ENCODE assay signal across 9 mouse cellular contexts in genomic region chr17:7009440-7009839, GRCm38 (mm10). TPM values are rescaled to one million over a fixed set of nuclear protein-coding genes. Genes with fewer than 3 reads are reported as not detected.
DNase-seq lines count a peak whose midpoint lies in the region; ATAC-seq and TF ChIP-seq lines count a peak whose summit lies in the region.
"Not testable (repeated sequence)": the region's sequence is repeated elsewhere in the genome, so short reads cannot be mapped to it uniquely, and the experiment has no call there.
"Had no signal": no experiment of that assay in that cellular context is flagged by ENCODE, and none has a peak within 500 bp of the region (broad histone marks: within the 10 kb centered on the region; RNA-seq: fewer than 3 reads in every experiment).

No protein-coding gene starts in this region.

- H3K4me1 ChIP-seq in limb, embryonic 13.5 days; limb, embryonic 14.5 days (ENCODE audit: control insufficient read depth, insufficient read depth, low read length); limb, embryonic 15.5 days: not testable (repeated sequence)

- TF ChIP-seq POLR2A in limb, embryonic 14.5 days (IDR thresholded peaks at IDR 0.05; ENCODE audit: borderline replicate concordance, extremely low read depth, insufficient read depth, insufficient read length): not testable (repeated sequence)

- H3K4me2 ChIP-seq in limb, embryonic 13.5 days (replicated peaks); limb, embryonic 14.5 days (replicated peaks; ENCODE audit: low read depth, low read length, severe bottlenecking); limb, embryonic 15.5 days: not testable (repeated sequence)

- WGBS in limb, embryonic 13.5 days: no CpG with 5 or more reads among the region's 7 CpGs
- WGBS in limb, embryonic 14.5 days: no CpG with 5 or more reads among the region's 7 CpGs
- no CpG with 5 or more reads among the region's 7 CpGs for WGBS in limb, embryonic 15.5 days

- peak; percentile 66; the same call in 1 of the 2 replicates for ATAC-seq in limb, embryonic 13.5 days (ENCODE audit: low FRiP score, low read depth)
- peak; percentile 81 for ATAC-seq in limb, embryonic 14.5 days (ENCODE audit: low FRiP score, low read depth)
- ATAC-seq in limb, embryonic 15.5 days (ENCODE audit: insufficient number of reproducible peaks, low FRiP score, low TSS enrichment, low read depth): peak; percentile 55; the same call in 1 of the 2 replicates

- H3K9ac ChIP-seq in limb, embryonic 13.5 days; limb, embryonic 14.5 days (ENCODE audit: low read depth, low read length, severe bottlenecking); limb, embryonic 15.5 days: not testable (repeated sequence)

- not testable (repeated sequence) for H3K27ac ChIP-seq in limb, embryonic 13.5 days; limb, embryonic 14.5 days (replicated peaks; ENCODE audit: low read depth, low read length); limb, embryonic 15.5 days

- H3K9me3 ChIP-seq in limb, embryonic 13.5 days; limb, embryonic 14.5 days (ENCODE audit: control insufficient read depth, low read length); limb, embryonic 15.5 days: not testable (repeated sequence)

- not testable (repeated sequence) for DNase-seq in limb, embryonic 14.5 days (ENCODE audit: low spot score)

- not testable (repeated sequence) for H3K4me3 ChIP-seq in limb, embryonic 13.5 days; limb, embryonic 14.5 days (replicated peaks; ENCODE audit: low read length); limb, embryonic 15.5 days

- not testable (repeated sequence) for H3K27me3 ChIP-seq in limb, embryonic 13.5 days; limb, embryonic 14.5 days (ENCODE audit: control insufficient read depth, insufficient read depth, low read length); limb, embryonic 15.5 days

- not testable (repeated sequence) for H3K36me3 ChIP-seq in limb, embryonic 13.5 days; limb, embryonic 14.5 days (ENCODE audit: control insufficient read depth, insufficient read depth, low read length); limb, embryonic 15.5 days

RNA-seq across cellular contexts. Expression of gene Gm1604a, which starts 15.9 kb away (rescaled TPM):
- not detected in 2 replicates for polyA plus RNA-seq in limb, embryonic 13.5 days (2015; fragmentation: Nextera tagmentation; extraction: Ambion mirVana)
- polyA plus RNA-seq in limb, embryonic 14.5 days (2012; rRNA removed): not detected in 2 replicates
- polyA plus RNA-seq in limb, embryonic 14.5 days (2014; fragmentation: Nextera tagmentation; extraction: Ambion mirVana): not detected in 2 replicates
- not detected in 2 replicates for polyA plus RNA-seq in limb, embryonic 15.5 days (2015; fragmentation: Nextera tagmentation; extraction: Ambion mirVana)
- polyA plus RNA-seq: activated CD4-positive, CD25-positive, alpha-beta regulatory T cell, adult 4 months; brain, embryonic 14.5 days; C2C12; CD4-positive, CD25-positive, alpha-beta regulatory T cell, adult 4 months; G1E; Patski had no signal

RNA-seq across cellular contexts. Expression of gene Gm49721, which starts 30.7 kb away (rescaled TPM):
- 0.23 and 0.32 TPM in 2 replicates for polyA plus RNA-seq in limb, embryonic 13.5 days (2015; fragmentation: Nextera tagmentation; extraction: Ambion mirVana)
- 0.19 and 0.39 TPM in 2 replicates for polyA plus RNA-seq in limb, embryonic 14.5 days (2012; rRNA removed)
- 0.11 and 0.18 TPM in 2 replicates for polyA plus RNA-seq in limb, embryonic 14.5 days (2014; fragmentation: Nextera tagmentation; extraction: Ambion mirVana)
- 0.41 TPM in 1 of 2 replicates, not detected in the other for polyA plus RNA-seq in limb, embryonic 15.5 days (2015; fragmentation: Nextera tagmentation; extraction: Ambion mirVana)
- polyA plus RNA-seq: C2C12, G1E, Patski had no signal

RNA-seq across cellular contexts. Expression of gene Rnaset2b, which starts 39.0 kb away (rescaled TPM):
- 185 and 192 TPM in 2 replicates for polyA plus RNA-seq in limb, embryonic 13.5 days (2015; fragmentation: Nextera tagmentation; extraction: Ambion mirVana)
- 78.6 and 137 TPM in 2 replicates for polyA plus RNA-seq in limb, embryonic 14.5 days (2012; rRNA removed)
- polyA plus RNA-seq in limb, embryonic 14.5 days (2014; fragmentation: Nextera tagmentation; extraction: Ambion mirVana): 169 and 189 TPM in 2 replicates
- polyA plus RNA-seq in limb, embryonic 15.5 days (2015; fragmentation: Nextera tagmentation; extraction: Ambion mirVana): 171 and 190 TPM in 2 replicates

RNA-seq across cellular contexts. Expression of gene Tagap1, which starts 48.5 kb away (rescaled TPM):
- polyA plus RNA-seq in limb, embryonic 13.5 days (2015; fragmentation: Nextera tagmentation; extraction: Ambion mirVana): 61.3 and 61.8 TPM in 2 replicates
- polyA plus RNA-seq in limb, embryonic 14.5 days (2012; rRNA removed): 52.7 and 53.0 TPM in 2 replicates
- polyA plus RNA-seq in limb, embryonic 14.5 days (2014; fragmentation: Nextera tagmentation; extraction: Ambion mirVana): 52.3 and 59.7 TPM in 2 replicates
- polyA plus RNA-seq in limb, embryonic 15.5 days (2015; fragmentation: Nextera tagmentation; extraction: Ambion mirVana): 40.2 and 44.6 TPM in 2 replicates
